Mouse (Mus musculus) G1E (cell line): ENCODE results near the gene Eif4ebp2.

Experiments used
- CTCF ChIP-seq: IDR thresholded peaks from 2 replicates; pipeline ENCODE4 v1.5.1; 2012; ENCODE audit warnings: low read depth, low read length, inconsistent platforms, mixed read lengths
- GATA1 ChIP-seq: IDR thresholded peaks from 2 replicates; pipeline ENCODE4 v1.6.1; 2012; ENCODE audit warnings: borderline replicate concordance, low read length, inconsistent platforms, mixed read lengths
- GATA2 ChIP-seq: IDR thresholded peaks from 2 replicates; pipeline ENCODE4 v1.6.1; 2012; ENCODE audit warnings: low read depth, low read length, inconsistent platforms, borderline replicate concordance
- POLR2AphosphoS5 ChIP-seq: IDR thresholded peaks from 2 replicates; pipeline ENCODE4 v1.6.1; 2012; ENCODE audit warnings: low read depth, low read length, inconsistent platforms; ENCODE audit not compliant: insufficient replicate concordance
- TAL1 ChIP-seq: conservative IDR thresholded peaks from 2 replicates; pipeline ENCODE4 v1.6.1; 2012; ENCODE audit warnings: low read depth, low read length, inconsistent platforms, mixed read lengths

DNA sequence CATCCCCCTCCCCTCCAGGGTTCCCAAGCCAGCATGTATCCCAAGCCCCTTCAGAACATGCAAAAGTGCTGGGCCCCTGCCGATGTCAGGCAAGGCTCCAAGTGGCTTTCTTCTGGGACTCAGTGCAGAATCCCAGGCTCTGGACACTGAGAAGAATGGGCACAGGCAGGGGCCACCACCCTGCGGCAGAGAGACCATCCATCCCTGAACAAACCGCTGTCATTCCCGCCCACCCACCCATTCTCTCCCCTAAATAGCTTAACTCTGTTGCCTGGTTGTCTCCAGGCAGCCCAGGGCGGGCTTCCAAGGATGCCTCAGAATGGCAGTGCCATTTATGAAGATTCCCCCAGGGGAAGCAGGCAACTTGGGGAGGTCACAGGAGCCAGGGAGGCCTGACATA is 63.4 kb downstream of the Eif4ebp2 start:
- TF ChIP-seq CTCF = no peak
- no peak for TF ChIP-seq GATA1
- TF ChIP-seq GATA2 = no peak
- TF ChIP-seq TAL1 = no peak
- TF ChIP-seq POLR2AphosphoS5 = no peak
